Comparison of ENCODE assay signal across 24 mouse cellular contexts in genomic region chr3:120471878-120472444, GRCm38 (mm10).
DNase-seq lines count a peak whose midpoint lies in the region; ATAC-seq lines count a peak whose summit lies in the region.
"Had no signal": no experiment of that assay in that cellular context is flagged by ENCODE, and none has a peak within 500 bp of the region (broad histone marks: within the 10 kb centered on the region; RNA-seq: fewer than 3 reads in every experiment).

No protein-coding gene starts in this region.

- peak; percentile 62 for ATAC-seq in hindbrain, embryonic 11.5 days (ENCODE audit: low FRiP score)
- ATAC-seq in hindbrain, embryonic 14.5 days (ENCODE audit: low FRiP score) = peak; percentile 48; the same call in 1 of the 2 replicates
- ATAC-seq in midbrain, embryonic 16.5 days = peak; percentile 62; the same call in 1 of the 2 replicates
- ATAC-seq: CD4-positive, CD25-positive, alpha-beta regulatory T cell, adult 4 months; inflammation-experienced regulatory T-cells, adult 6 months had no signal

- H3K36me3 ChIP-seq in hindbrain, embryonic 11.5 days (ENCODE audit: control insufficient read depth, insufficient read depth, low read length) = no peaks in the 10 kb centered on the region
- H3K36me3 ChIP-seq in hindbrain, embryonic 10.5 days = no peaks in the 10 kb centered on the region
- no peaks in the 10 kb centered on the region for H3K36me3 ChIP-seq in hindbrain, embryonic 14.5 days (replicated peaks; ENCODE audit: control insufficient read depth, insufficient read depth)
- no peaks in the 10 kb centered on the region for H3K36me3 ChIP-seq in midbrain, embryonic 16.5 days (ENCODE audit: control insufficient read depth, insufficient read depth, low read length)
- H3K36me3 ChIP-seq: embryonic facial prominence, embryonic 10.5 days; embryonic facial prominence, embryonic 15.5 days had no signal

- H3K27me3 ChIP-seq in hindbrain, embryonic 11.5 days (ENCODE audit: control insufficient read depth, insufficient read depth, low read length) = no peaks in the 10 kb centered on the region
- H3K27me3 ChIP-seq in hindbrain, embryonic 10.5 days (ENCODE audit: insufficient read depth, poor library complexity, severe bottlenecking) = no peaks in the 10 kb centered on the region
- no peaks in the 10 kb centered on the region for H3K27me3 ChIP-seq in hindbrain, embryonic 14.5 days (ENCODE audit: control insufficient read depth, insufficient read depth, low read length)
- H3K27me3 ChIP-seq in midbrain, embryonic 16.5 days (ENCODE audit: control insufficient read depth, insufficient read depth, low read depth, low read length) = no peaks in the 10 kb centered on the region
- H3K27me3 ChIP-seq: embryonic facial prominence, embryonic 15.5 days had no signal

- H3K4me3 ChIP-seq in hindbrain, embryonic 11.5 days (ENCODE audit: low read depth, low read length) = no peak overlapping the region
- H3K4me3 ChIP-seq in hindbrain, embryonic 10.5 days = no peak overlapping the region
- H3K4me3 ChIP-seq in hindbrain, embryonic 14.5 days (replicated peaks; ENCODE audit: low read length) = no peak overlapping the region
- H3K4me3 ChIP-seq in midbrain, embryonic 16.5 days (ENCODE audit: low read depth, low read length) = no peak overlapping the region
- H3K4me3 ChIP-seq: embryonic facial prominence, embryonic 10.5 days; embryonic facial prominence, embryonic 15.5 days; gastrocnemius, adult 2 months; myocyte had no signal

- H3K4me2 ChIP-seq in hindbrain, embryonic 11.5 days (replicated peaks; ENCODE audit: low read depth, low read length) = no peak overlapping the region
- no peak overlapping the region for H3K4me2 ChIP-seq in hindbrain, embryonic 14.5 days (replicated peaks)
- H3K4me2 ChIP-seq in midbrain, embryonic 16.5 days (ENCODE audit: low read length) = no peak overlapping the region
- H3K4me2 ChIP-seq: embryonic facial prominence, embryonic 15.5 days had no signal

- H3K4me1 ChIP-seq in hindbrain, embryonic 11.5 days (replicated peaks; ENCODE audit: control insufficient read depth, insufficient read depth, low read length) = no peaks in the 10 kb centered on the region
- peaks cover 18% of the 10 kb centered on the region for H3K4me1 ChIP-seq in hindbrain, embryonic 10.5 days (replicated peaks)
- H3K4me1 ChIP-seq in hindbrain, embryonic 14.5 days (replicated peaks; ENCODE audit: control insufficient read depth, insufficient read depth, low read length) = peaks cover 22% of the 10 kb centered on the region
- H3K4me1 ChIP-seq in midbrain, embryonic 16.5 days (ENCODE audit: control insufficient read depth, insufficient read depth, low read length) = peaks cover 22% of the 10 kb centered on the region

- 48% methylated on average over 2 of the region's 2 CpGs for whole genome bisulfite sequencing in hindbrain, embryonic 11.5 days
- WGBS in hindbrain, embryonic 10.5 days = 60% methylated on average over 2 of the region's 2 CpGs
- 27% methylated on average over 2 of the region's 2 CpGs for WGBS in hindbrain, embryonic 14.5 days
- WGBS in midbrain, embryonic 16.5 days = 19% methylated on average over 2 of the region's 2 CpGs

- peak overlapping the region; percentile 19; the same call in 1 of the 2 replicates for H3K27ac ChIP-seq in hindbrain, embryonic 11.5 days (ENCODE audit: low read depth, low read length)
- H3K27ac ChIP-seq in hindbrain, embryonic 10.5 days = no peak overlapping the region
- H3K27ac ChIP-seq in hindbrain, embryonic 14.5 days = peak overlapping the region; percentile 56
- H3K27ac ChIP-seq in midbrain, embryonic 16.5 days (ENCODE audit: low read length) = peak overlapping the region; percentile 25; the same call in 1 of the 2 replicates
- H3K27ac ChIP-seq: embryonic facial prominence, embryonic 10.5 days; embryonic facial prominence, embryonic 15.5 days; gastrocnemius, adult 2 months; liver, embryonic 14.5 days had no signal

- no peak overlapping the region for H3K9ac ChIP-seq in hindbrain, embryonic 11.5 days (ENCODE audit: low read depth, low read length)
- H3K9ac ChIP-seq in hindbrain, embryonic 14.5 days = peak overlapping the region; percentile 7; the same call in 1 of the 2 replicates
- peak overlapping the region; percentile 16; the same call in 1 of the 2 replicates for H3K9ac ChIP-seq in midbrain, embryonic 16.5 days (ENCODE audit: low read depth, low read length)
- H3K9ac ChIP-seq: embryonic facial prominence, embryonic 15.5 days; liver, embryonic 14.5 days had no signal

- no peaks in the 10 kb centered on the region for H3K9me3 ChIP-seq in hindbrain, embryonic 11.5 days (ENCODE audit: control insufficient read depth, low read length)
- no peaks in the 10 kb centered on the region for H3K9me3 ChIP-seq in hindbrain, embryonic 10.5 days
- no peaks in the 10 kb centered on the region for H3K9me3 ChIP-seq in hindbrain, embryonic 14.5 days (ENCODE audit: control insufficient read depth, low read length)
- H3K9me3 ChIP-seq in midbrain, embryonic 16.5 days (replicated peaks; ENCODE audit: control insufficient read depth, low read length, poor library complexity, severe bottlenecking) = no peaks in the 10 kb centered on the region
- H3K9me3 ChIP-seq: embryonic facial prominence, embryonic 10.5 days; embryonic facial prominence, embryonic 15.5 days had no signal

- no peak for DNase-seq in hindbrain, embryonic 11.5 days (ENCODE audit: low spot score)
- DNase-seq in hindbrain, embryonic 10.5 days (ENCODE audit: low spot score) = no peak
- peak; percentile 2 for DNase-seq in retina, embryonic 14.5 days (ENCODE audit: low spot score)
- DNase-seq in retina, postnatal 1 day = no peak
- no peak for DNase-seq in hindbrain, embryonic 14.5 days (ENCODE audit: low spot score)
- no peak for DNase-seq in ovary, postnatal 14 days (ENCODE audit: low spot score)
- no peak for DNase-seq in embryo, embryonic 10 days (ENCODE audit: low spot score)
- DNase-seq: gastrocnemius, adult 2 months; gastrocnemius, postnatal 36 days; heart, adult 18-20 months; heart, postnatal 36 days; kidney, adult 11 months; kidney, postnatal 14 days; liver; lung, adult 2 months; thymus, adult 2 months; thymus, postnatal 36 days had no signal
